Mouse (Mus musculus) hindlimb bud, embryonic 11.5 days (tissue): ENCODE measurements around the gene Sntb2.
A peak's percentile ranks its signal among the peaks of the same experiment; 100 is the strongest.

Experiments
- DNase-seq: peaks from one replicate; pipeline ENCODE4 v3.0.0-alpha.2; 2012; ENCODE audit warnings: low read depth, low spot score; ENCODE audit errors: extremely low spot score

Gene Sntb2

DNA sequence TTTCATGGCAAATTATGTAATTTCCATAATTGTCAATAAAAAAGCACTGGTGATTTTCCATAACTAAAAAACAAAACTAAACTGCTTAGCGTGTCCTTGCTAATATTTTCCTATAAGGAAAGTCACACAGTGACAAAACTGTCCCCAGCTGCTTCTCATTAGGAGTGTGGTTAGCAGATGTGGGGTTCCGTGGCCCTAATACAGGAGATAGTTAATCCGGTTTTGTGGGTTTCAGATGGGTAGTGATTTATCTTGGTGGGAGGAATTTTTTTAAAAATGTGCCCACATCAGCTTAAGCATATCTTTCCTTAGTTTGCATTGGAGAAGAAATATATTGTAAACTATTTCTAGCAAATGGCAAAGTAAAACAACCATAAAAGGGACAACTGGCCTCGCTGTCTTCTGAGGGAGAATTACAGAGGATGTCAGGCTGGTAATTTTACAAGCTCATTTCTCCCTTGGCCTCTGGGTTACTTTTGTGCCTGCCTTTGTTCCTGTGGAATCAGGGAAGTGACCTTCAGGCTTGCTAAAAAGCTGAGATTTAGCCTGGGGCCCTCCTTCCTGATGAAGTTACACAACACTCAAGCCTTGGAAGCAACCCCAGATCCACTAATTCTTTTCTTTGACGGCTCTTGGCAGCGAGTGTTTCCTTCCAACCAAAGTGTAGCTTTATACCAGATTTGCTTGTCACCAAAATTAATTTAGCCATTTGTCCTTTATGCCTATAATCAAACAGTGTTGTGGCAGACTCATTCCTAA lies 6.2 kb upstream of the Sntb2 start:
- DNase-seq: peak; percentile 46

DNA sequence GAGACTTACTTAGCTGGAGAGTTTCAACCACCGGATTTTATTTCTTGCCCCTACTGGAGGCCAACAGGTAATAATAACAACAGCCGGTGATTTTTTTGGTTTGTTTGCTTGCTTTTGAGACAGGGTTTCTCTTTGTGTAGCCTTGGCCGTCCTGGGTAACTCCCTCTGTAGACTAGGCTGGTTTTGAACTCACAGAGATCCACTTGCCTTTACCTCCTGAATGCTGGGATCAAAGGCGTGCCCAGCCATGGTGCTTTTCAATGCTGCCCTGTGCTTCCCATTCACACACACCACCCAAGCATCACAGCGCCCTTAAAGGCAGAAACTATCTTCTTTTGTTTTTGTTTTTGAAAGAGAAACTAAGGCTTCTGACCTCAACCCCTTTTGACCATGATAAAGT lies 5.6 kb upstream of the Sntb2 start:
- DNase-seq: no peak

DNA sequence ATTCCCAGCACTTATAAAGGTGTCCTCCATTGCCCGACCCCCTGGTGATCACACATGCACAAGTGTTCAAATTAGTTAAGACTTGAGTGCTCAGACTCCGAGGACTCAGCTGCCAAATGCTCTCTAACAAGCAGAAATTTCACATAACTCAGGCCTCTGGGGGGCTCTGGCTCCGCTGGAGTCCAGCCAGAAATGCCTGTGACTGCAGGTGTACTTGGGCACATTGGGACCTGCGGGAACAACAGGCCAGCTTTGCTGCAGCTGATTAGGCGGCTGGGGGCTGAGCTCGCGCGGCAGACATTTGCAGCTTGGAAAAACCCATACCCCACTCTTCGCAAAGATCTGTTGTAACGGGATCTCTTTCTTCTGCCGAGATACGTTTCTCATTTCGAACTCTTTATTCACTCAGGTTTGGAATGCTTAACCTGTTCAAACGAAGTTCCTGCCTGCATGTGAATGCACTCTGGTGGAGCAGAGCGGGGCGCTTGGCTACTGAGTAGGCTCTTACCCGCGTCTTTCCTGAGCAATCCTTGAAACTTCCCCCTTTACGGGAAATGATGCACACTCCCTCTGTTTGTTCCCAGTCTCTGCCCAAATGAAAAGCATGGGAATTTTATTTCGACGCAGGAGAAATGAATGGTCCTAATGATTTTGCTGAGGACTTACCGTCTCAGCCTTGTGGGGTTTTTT lies 3.0 kb upstream of the Sntb2 start:
- DNase-seq: no peak

DNA sequence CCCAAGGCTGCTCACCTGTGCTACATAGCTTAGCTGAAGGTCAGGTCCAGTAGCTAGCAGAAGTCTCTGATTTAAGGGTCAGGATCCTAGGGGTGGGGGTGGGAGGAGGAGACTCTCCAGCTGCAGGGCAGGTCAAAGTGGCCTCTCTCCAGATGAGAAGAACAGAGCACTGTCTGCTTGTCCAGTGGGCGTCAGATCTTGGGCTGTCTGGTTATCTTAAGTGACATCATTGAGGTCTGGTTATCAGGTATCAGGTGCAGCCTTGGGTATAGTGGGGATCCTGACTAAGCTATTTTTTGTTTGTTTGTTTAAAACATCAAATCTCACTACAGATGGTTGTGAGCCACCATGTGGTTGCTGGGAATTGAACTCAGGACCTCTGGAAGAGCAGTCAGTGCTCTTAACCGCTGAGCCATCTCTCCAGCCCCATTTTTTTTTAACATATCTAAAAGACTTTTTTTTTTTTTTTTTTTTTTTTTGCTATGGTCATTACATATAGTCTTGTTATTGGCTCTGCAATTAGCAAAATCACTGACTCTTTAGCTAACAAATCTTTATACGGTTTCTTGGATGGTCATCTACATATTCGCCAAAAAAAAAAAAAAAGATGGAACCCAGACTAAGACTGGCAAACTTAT lies 1.9 kb upstream of the Sntb2 start:
- no peak for DNase-seq

DNA sequence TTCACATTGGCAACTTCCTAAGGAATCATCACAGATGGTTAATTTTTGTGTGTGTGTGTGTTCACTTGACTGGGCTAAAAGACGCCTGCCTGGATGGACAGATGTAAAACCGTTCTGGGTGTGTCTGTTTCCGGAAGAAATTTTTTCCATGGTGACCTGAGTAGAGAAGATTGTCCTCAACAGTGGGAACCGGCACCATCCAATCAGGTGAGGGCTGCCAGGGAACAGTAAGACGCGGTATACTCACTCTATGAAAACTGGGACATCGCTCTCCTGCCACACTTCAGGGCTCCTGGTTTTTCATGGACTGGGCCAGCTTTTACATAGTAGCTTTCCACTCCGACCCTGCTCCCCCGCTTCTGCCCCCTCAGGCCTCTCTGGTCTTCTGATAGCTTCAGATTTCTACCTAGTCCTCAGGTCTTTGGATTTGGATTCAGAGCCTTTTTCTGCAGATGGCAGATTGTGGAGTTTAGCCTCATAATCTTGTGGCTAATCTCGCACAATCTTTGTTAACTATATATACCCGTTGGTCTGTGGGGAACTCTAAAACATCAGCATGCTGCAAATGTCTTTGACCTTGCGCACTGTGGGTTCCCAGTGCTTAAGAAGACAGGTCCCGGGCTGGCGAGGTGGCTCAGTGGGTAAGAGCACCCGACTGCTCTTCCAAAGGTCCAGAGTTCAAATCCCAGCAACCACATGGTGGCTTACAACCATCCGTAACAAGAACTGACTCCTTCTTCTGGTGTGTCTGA lies 1.1 kb upstream of the Sntb2 start:
- no peak for DNase-seq

DNA sequence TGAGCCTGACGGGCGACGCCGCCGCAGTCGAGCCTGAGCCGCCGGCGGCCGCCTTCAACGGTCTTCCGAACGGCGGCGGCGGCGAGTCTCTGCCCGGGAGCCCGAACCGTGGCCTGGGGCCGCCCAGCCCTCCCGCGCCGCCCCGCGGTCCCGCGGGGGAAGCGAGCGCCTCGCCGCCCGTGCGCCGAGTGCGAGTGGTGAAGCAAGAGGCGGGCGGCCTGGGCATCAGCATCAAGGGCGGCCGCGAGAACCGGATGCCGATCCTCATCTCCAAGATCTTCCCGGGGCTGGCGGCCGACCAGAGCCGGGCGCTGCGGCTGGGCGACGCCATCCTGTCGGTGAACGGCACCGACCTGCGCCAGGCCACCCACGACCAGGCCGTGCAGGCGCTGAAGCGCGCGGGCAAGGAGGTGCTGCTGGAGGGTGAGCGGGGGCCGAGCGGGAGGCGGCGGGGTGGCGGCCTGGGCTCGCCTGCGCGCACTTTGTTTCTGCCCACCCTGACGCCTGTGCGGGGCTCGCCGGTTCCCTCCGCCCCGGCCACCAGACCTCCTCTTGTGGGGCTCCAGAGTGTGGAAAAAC lies 438 bp downstream of the Sntb2 start:
- no peak for DNase-seq

DNA sequence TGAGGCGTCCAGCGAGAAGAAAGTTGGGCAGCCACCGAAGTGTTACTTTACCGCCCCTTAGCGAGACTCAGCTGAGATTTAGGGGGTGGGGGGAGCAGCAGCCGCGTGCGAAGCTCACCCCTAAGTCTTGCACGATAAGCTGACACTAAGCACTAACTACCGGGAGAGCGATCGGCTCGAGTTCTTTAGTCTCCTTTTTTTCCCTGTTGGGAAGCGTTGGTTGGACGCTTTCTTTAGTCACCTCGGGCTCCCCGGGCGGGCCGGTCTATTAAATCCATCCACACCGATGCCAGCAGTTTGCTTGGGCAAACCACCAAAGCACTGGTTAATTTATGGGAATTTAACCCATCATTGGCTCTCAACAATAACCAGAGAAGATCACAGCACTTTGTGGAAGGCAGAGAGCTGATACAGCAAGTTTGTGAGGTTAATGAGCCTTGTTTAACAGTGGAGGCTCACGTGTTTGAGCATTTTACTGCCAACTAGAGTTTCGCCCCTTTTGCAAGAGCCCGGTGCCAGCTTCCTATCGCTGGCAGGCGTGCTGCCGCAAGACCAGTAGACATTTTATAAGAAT lies 1.0 kb downstream of the Sntb2 start:
- peak; percentile 35 for DNase-seq

DNA sequence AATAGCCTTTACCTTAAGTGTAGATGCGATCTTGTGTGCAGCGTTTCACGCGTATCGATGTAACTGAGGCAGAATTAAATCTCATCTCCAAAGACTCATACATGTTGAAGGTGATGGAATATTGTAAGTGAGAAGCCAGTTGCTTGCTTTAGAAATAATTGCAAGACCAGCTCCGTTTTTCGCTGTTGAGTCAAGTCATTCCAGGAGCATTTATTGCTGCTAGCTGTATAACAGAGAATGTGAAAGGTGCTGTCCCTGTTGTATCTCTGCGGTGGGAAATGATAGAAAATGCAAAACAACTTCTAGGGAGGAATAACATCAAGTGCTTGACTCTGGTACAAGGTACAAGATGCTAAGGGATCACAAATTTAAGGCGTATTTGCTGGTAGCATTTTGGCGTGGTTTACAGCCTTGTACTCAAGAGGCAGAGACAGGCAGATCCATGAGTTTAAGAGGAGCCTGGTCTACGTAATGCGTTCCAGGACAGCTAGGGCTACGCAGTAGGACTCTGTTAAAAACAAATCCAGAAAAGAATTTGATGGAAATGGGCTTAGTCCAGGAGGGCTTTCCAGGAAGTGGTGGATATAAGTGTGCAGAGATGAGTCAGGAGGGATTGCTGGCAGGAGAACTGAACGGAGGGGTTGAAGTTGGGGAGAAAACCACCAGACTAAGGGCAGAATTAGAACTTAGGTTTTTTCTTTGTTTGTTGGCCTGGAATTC lies 1.7 kb downstream of the Sntb2 start:
- DNase-seq: no peak

DNA sequence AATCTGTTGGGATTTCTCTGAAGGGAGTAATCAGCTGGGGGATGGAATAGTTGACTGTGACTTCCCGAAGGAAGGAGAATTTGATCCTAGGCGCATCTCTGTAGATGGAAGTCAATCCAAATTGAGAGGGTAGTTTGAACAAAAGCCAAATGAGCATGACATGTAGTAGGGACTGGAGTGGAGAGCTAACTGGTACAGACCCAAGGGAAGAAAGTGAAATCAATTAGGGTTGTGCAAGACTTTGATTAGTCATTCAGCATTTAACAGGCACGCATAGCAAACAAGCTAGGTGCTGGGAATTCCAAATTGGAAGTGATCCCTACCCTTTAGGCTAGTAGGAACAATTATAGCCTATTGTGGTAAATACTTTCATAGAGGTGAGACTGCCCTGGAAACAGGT lies 6.3 kb downstream of the Sntb2 start:
- DNase-seq: no peak

DNA sequence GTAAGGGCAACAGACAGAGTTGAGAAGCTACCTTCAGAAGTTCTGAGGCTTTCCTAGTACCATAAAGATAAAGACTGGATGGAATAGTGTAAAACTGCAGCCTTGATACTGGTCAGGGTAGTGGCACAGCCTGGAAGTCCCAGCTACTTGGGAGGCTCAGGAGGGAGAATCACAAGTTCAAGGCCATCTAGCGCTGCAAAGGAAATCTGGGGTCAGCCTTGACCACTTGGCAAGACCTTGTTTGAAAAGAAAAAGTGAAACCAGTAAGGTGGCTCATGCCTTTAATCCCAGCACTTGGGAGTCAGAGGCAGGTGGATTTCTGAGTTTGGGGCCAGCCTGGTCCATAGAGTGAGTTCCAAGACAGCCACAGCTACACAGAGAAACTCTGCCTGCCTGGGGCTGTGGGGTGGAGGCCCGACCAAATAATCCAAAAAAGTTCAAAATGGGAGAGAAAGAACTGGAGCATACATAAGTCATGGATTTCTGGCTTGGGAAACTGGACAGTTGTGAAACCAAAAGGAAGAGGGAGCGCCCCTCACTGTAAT lies 8.4 kb downstream of the Sntb2 start:
- no peak for DNase-seq

DNA sequence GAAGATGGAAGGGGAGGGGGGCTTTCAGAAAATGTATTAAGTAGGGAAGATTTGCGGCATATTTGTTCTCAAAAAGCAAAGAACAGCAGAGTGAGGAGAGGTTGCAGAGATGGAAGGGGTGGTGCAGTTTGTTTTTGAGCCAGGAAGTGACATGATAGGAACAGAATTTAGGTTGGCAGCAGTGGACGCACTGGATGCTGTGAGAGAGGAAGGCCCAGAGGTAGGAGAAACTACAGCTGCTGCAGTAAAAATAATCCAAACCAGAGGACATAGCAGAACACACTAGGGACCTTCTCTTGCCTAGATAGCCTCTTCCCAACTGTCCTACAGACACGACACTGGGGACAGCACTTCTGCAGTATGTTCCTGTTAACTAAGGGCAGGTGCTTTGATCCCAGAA lies 9.2 kb downstream of the Sntb2 start:
- DNase-seq: no peak

DNA sequence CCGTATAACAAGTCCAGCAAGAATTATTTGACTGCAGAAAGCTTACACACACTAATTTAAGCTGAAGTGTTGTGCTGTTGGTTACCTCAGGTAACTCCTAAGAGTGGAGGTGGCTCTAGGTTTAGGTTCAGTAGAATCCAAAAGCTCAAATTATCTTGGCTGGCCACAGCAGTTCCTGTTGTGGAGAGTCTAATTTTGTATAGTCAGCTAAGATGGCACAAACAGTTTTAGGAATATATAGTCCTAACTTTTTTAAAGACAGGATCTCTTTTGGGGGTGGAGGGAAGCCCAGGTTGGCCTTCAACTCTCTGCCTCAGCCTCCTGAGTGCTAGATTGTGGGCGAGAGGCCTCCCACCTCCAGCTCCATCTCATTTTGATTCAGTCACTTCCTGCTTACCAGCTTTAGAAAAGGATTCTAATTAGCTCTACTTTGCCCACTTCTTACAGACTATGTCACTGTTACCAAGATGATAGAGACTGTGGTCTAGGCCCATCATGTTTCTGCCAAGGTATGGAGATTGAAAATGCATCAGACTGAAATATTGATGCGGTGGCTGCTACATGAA lies 13.2 kb downstream of the Sntb2 start:
- no peak for DNase-seq

DNA sequence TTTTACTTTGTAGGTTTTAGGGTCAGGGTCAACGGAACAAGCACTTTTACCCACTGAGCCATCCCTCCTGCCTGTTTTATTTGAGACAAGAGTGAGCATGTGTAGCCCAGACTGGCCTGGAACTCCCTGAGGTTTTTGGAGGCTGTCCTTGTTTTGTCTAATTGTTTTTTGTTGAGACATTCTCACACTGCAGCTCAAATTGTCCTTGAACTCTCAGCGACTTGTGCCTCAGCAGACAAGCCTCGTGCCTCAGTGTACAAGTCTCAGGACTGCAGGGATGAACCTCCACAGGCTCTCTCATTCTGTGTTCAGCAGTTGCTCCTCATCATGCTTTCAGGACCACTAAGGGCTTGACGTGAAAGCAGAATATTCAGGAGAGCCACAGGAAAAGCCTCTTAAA lies 16.2 kb downstream of the Sntb2 start:
- DNase-seq: no peak

DNA sequence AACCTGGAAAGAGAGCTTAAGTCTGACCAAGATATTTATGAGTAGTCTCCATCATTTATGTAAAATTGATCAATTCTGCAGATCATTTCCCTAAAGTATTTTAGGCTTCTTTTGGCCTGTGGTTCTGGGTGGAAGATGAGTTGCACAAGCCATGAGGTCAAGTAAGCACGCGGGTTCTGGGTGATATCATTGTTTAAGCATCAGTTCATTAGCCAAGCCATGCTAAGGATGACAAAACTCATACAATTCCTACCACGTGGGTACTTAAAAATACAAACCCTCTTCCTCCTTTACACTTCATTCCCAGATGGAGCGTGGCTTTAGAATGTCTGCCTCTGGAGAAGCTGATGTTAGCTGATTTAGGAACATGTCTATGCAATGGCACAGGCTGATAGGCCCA lies 18.0 kb downstream of the Sntb2 start:
- no peak for DNase-seq

DNA sequence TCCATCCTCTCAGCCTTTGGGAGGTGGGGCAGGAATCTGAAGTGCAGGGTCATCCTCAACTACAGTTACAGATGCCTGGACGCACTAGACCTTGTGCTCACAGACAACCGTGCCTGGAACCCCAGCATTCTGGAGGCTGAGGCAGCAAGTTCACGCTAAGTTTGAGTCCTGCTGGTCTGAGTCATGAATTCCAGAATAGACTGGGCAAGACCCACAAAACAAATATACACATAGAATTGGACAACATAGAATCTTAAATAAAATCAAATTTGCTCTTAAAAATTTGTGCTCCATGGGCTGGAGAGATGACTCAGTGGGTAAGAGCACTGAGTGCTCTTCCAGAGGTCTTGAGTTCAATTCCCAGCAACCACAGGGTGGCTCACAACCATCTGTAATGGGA lies 21.5 kb downstream of the Sntb2 start:
- no peak for DNase-seq

DNA sequence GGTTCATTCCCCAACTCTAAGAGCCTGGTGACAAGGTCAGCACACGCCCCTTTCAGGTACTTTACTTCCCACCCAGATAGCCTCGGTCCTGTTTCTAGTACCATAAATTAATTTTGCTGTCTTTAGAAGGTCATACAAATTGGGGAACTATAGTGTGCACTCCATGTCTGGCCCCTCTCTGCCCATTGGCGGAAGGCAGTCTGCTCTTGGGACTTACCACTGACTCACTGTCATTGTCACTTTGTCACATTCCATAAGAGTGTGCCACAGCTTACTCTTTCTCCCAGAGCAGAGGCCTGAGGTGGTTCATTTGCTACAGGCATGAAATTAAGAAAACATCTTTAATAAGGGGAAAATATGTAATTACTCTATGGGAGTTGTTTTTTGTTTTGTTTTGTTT lies 22.7 kb downstream of the Sntb2 start:
- DNase-seq: no peak

DNA sequence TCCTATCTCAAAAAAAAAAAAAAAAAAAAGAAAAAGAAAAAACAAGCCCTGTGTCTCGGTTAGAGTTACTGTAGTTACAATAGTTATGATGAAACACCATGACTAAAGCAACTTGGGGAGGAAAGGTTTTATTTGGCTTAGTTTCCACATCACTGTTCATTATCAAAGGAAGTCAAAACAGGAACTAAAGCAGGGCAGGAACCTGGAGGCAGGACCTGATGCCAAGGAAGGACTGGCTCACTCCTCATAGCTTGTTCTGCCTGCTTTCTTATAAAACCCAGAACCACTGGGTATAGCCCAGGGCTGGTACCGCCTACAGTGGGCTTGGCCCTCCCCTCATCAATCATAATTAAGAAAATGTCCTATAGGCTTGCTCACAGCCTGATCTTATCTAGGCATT lies 24.1 kb downstream of the Sntb2 start:
- no peak for DNase-seq

DNA sequence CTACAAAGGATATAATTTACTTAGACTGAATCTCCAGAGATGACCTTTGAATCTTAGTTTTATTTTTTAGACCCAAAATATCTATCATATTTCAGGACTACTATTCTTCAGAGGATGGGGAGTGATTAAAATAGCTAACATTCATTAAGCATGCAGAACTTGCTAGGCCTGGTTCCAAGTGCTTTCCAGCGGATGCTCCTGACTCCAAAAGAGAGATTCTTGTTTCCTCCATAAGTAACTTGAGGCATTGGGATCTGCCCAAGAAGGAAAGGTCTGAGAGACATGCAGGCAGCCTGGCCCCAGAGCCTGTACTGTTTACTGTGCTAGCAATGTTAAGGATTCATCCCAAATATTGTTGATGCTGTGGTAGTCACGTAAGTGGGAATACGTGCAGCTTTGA lies 26.8 kb downstream of the Sntb2 start:
- DNase-seq: no peak

DNA sequence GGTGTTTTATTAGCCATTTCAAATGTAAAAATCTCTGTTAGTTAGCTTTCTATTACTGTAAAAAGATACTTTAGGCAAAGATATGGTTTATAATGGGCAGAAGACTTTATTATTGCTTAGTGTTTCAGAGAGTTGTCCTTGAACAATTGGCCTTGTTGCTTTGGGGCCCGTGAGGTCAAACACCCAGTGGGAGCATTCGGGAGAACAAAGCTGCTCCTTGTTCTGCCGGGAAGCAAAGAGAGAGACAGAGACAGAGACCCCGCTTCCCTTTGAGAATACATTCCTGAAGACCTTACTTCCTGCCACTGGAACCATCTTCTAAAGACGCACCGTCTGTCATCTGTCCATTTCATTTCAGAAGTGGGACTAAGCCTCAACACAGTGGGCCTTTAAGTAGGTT lies 27.8 kb downstream of the Sntb2 start:
- no peak for DNase-seq

DNA sequence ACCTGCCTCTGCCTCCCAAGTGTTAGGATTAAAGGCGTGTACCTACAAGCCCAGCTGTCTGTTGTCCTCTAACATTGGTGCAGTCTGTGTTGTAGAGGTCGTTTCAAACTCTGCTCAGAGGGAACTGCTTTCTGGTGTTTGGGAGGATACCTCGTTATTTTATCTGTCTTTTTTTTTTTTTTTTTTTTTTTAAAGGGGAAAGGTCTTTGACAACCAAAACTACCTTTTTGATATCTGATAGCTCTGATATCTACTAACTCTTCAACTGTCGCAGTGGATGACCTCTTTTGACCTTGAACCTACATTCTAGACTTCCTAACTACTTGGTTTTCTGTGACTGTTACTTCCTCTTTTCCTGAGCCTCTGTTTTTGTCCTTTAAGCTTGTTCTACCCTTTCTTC lies 29.0 kb downstream of the Sntb2 start:
- DNase-seq: no peak
